In genomic region chr7:59007196-59007595, GRCm38 (mm10) we compare ENCODE assay signal across 11 mouse cellular contexts.
DNase-seq lines count a peak whose midpoint lies in the region; ATAC-seq lines count a peak whose summit lies in the region.
"Had no signal": no experiment of that assay in that cellular context is flagged by ENCODE, and none has a peak within 500 bp of the region (broad histone marks: within the 10 kb centered on the region; RNA-seq: fewer than 3 reads in every experiment).

No protein-coding gene starts in this region.

- no peak overlapping the region for H3K27ac ChIP-seq in midbrain, embryonic 15.5 days
- H3K27ac ChIP-seq: liver, embryonic 14.5 days had no signal

- no peak for DNase-seq in frontal cortex, postnatal 25 days (ENCODE audit: low spot score in 2 of 2)
- peak; percentile 8 to 19 for DNase-seq in adrenal gland, adult 18-20 months (ENCODE audit: low spot score in 2 of 2)
- DNase-seq in cerebellum, adult 9-11 months, result peak; percentile 14
- peak; percentile 59 for DNase-seq in right cerebral cortex, adult 18-20 months
- no peak for DNase-seq in lung, postnatal 25 days (ENCODE audit: low spot score)
- DNase-seq in lung, postnatal 14 days, result no peak
- DNase-seq: gastrocnemius, postnatal 10 days had no signal

- no peak overlapping the region for H3K4me3 ChIP-seq in midbrain, embryonic 15.5 days

- peak; percentile 79 for ATAC-seq in frontal cortex, adult (ENCODE audit: low TSS enrichment)
- no peak for ATAC-seq in midbrain, embryonic 15.5 days (replicated peaks)
- ATAC-seq: inflammation-experienced regulatory T-cells, adult 6 months had no signal

- no peak overlapping the region for H3K4me2 ChIP-seq in midbrain, embryonic 15.5 days

- 63% methylated on average over 2 of the region's 2 CpGs for WGBS in midbrain, embryonic 15.5 days

- H3K9ac ChIP-seq in midbrain, embryonic 15.5 days, result no peak overlapping the region
- H3K9ac ChIP-seq: liver, embryonic 14.5 days had no signal

- H3K4me1 ChIP-seq in midbrain, embryonic 15.5 days, result no peaks in the 10 kb centered on the region

- no peaks in the 10 kb centered on the region for H3K27me3 ChIP-seq in midbrain, embryonic 15.5 days (replicated peaks)

- no peaks in the 10 kb centered on the region for H3K9me3 ChIP-seq in midbrain, embryonic 15.5 days

- H3K36me3 ChIP-seq in midbrain, embryonic 15.5 days (replicated peaks), result no peaks in the 10 kb centered on the region

Comparison
In these comparisons a context has a peak if more than half of its experiments do, and no peak if none do; other contexts are left out.
1. DNase-seq: peak in adrenal gland, adult 18-20 months (2 of 2), cerebellum, adult 9-11 months (single experiment) and right cerebral cortex, adult 18-20 months (single experiment); none in frontal cortex, postnatal 25 days (0 of 2), lung, postnatal 25 days (single experiment) and lung, postnatal 14 days (single experiment).